Mouse (Mus musculus) liver, adult 2 months (tissue): ENCODE measurements around the gene Ulk3.

ENCODE experiments used
- CTCF ChIP-seq: fragments of 200-500 bp; IDR thresholded peaks from 2 replicates; pipeline ENCODE4 v1.5.1; 2011; ENCODE audit warnings: low read depth, low read length, control low read depth
- POLR2A ChIP-seq: fragments of 200-500 bp; IDR thresholded peaks from 2 replicates; pipeline ENCODE4 v1.6.1; 2011; ENCODE audit warnings: low read length, control low read depth; ENCODE audit not compliant: insufficient read depth; ENCODE audit errors: extremely low read depth

DNA sequence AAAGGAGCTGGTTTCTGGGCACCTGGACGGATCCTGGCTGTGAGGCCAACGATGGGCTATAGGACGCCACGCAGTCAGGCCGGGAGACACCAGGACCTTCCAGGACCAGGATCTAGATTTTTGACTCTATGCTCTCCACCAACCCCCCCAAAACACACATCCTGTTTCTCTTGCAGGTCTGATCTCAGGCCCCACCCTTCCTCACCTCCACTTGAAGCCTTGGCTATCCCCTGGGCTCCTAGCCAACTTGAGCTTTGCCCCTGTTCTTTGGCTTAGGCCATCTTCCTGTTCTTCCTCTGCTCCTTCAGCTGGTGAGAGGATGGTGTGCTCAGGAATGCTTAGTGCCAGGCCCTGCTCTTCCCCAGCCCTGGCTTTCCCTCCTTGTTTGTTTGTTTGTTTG lies 31.4 kb downstream of the Ulk3 start, which contains the start of gene Lman1l:
- TF ChIP-seq CTCF (no peak), POLR2A (no peak)
